Mouse (Mus musculus) kidney, adult 2 months (tissue): ENCODE data around the gene Cpa1. TPM values are rescaled to one million over a fixed set of nuclear protein-coding genes. Genes with fewer than 3 reads are reported as not detected.
A peak's percentile ranks its signal among the peaks of the same experiment; 100 is the strongest.

Source experiments
- DNase-seq: peaks from one replicate; pipeline ENCODE4 v3.0.0; 2021
- H3K27ac ChIP-seq: fragments of 200-500 bp; 2 replicates; pipeline ENCODE4 v1.5.1; 2012; ENCODE audit warnings: low read depth, low read length, control low read depth, inconsistent platforms; ENCODE audit not compliant: insufficient read depth
- H3K27me3 ChIP-seq: fragments of 200-500 bp; replicated peaks from 2 replicates; pipeline ENCODE4 v1.6.1; 2012; ENCODE audit warnings: mild to moderate bottlenecking, moderate library complexity, low read length, inconsistent platforms; ENCODE audit not compliant: control insufficient read depth, insufficient read depth
- H3K36me3 ChIP-seq: fragments of 200-500 bp; 2 replicates; pipeline ENCODE4 v1.6.1; 2012; ENCODE audit warnings: mild to moderate bottlenecking, moderate library complexity, low read length, inconsistent platforms; ENCODE audit not compliant: control insufficient read depth, insufficient read depth
- H3K4me1 ChIP-seq: fragments of 200-500 bp; 2 replicates; pipeline ENCODE4 v1.6.1; 2011; ENCODE audit warnings: low read length; ENCODE audit not compliant: control insufficient read depth, insufficient read depth
- H3K4me3 ChIP-seq: fragments of 200-500 bp; 2 replicates; pipeline ENCODE4 v1.5.1; 2011; ENCODE audit warnings: mild to moderate bottlenecking, low read depth, low read length, control low read depth; ENCODE audit not compliant: insufficient read depth
- CTCF ChIP-seq: fragments of 200-500 bp; conservative IDR thresholded peaks from 2 replicates; pipeline ENCODE4 v1.5.1; 2011; ENCODE audit warnings: low read depth, mild to moderate bottlenecking, control low read depth, low read length, moderate library complexity, mixed read lengths; ENCODE audit not compliant: insufficient read depth, insufficient read length
- POLR2A ChIP-seq: fragments of 200-500 bp; IDR thresholded peaks from one replicate; pipeline ENCODE4 v1.6.1; 2011; ENCODE audit warnings: low read depth, low read length, control low read depth
- WGBS: fragments of 180-500 bp; shearing (Covaris S2); methylation state at CpG from one replicate; pipeline ENCODE4 v1.1.7; 2018; 5-methylcytosine and 5-hydroxymethylcytosine counted together
- polyA plus RNA-seq: library from polyadenylated mRNA; depleted of rRNA; stranded (reverse); fragments of >200 nt; gene quantifications from 2 replicates; pipeline ENCODE4 v1.2.3, GENCODE M21; 2012

The Cpa1 gene
- polyA plus RNA-seq, 1 experiment = 0.11 TPM

DNA sequence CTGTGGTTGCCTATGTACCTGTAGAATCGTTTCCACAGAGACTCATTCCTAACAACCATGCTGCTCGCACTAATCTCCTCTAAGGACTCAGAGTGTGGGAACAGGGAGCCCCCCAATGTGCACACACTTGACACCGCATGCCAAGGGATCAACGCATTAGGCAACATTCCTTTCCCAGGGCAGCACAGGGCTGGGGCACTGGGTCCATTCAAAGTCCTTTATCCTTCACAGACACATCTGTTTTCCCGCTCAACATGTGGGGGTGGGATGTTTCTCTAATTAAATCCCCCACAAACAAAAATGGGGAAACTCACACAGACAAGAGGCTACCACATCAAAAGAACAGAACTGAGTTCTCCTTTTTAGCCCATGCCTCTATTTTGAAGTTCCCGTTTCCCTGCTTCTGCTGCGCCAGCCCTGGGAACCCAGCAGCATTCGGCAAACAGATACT is 22.5 kb upstream of the Cpa1 start:
- no peaks in the 10 kb centered on the region for H3K4me1 ChIP-seq
- H3K4me3 ChIP-seq = no peak overlapping the region
- H3K27ac ChIP-seq = no peak overlapping the region
- no peak for TF ChIP-seq CTCF
- no peak for TF ChIP-seq POLR2A
- DNase-seq = no peak
- no peaks in the 10 kb centered on the region for H3K27me3 ChIP-seq
- H3K36me3 ChIP-seq = no peaks in the 10 kb centered on the region
- 39% methylated on average over 8 of the region's 8 CpGs for WGBS

DNA sequence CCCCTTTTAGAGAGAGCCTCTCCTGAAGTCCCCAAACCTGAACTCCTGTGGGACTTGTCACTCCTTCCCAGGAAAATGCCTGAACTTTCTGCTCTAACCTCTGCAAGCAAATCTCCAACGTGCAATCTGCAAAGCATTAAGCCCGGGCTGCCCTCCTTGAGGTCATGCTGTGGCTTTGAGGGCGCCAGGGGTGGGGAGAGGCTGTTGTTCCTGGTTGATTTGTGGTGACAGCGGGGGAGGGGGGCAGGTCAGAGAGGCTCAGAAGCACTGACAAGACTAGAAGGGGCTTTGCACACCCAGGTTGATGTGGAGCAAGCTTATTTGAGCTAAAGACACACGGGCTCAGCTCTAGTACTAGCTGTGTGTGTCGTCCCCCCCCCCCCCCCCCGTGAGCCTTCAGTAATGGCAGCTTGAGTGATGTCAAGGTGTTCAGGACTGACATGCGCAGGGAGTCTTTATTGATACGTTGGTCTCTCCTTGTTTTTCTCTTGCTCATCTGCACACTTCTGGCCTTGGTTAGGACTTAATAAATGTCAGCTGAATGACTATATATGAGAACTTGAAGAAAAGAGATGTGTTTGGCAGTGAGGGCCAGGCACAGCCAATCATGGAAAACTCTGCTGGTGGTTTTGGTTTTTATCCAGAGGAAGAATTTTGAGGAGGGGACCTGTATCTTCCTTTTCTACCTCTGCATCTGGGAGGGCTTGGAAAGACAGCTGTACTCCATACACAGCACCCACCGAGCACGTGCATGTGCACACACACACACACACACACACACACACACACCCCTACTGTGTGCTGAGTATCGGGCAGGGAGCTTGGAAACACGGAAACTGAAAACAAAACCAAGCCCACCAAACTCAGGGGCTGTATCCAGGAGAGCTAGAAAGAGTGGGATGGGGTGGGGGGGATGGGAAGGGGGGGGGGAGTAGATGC is 21.7 kb upstream of the Cpa1 start:
- Histone ChIP-seq H3K4me3 (no peak overlapping the region), H3K27me3 (no peaks in the 10 kb centered on the region), H3K4me1 (no peaks in the 10 kb centered on the region), H3K27ac (no peak overlapping the region), H3K36me3 (no peaks in the 10 kb centered on the region)
- TF ChIP-seq CTCF (no peak), POLR2A (no peak)
- 25% methylated on average over 13 of the region's 13 CpGs for WGBS
- peak; percentile 16 for DNase-seq

DNA sequence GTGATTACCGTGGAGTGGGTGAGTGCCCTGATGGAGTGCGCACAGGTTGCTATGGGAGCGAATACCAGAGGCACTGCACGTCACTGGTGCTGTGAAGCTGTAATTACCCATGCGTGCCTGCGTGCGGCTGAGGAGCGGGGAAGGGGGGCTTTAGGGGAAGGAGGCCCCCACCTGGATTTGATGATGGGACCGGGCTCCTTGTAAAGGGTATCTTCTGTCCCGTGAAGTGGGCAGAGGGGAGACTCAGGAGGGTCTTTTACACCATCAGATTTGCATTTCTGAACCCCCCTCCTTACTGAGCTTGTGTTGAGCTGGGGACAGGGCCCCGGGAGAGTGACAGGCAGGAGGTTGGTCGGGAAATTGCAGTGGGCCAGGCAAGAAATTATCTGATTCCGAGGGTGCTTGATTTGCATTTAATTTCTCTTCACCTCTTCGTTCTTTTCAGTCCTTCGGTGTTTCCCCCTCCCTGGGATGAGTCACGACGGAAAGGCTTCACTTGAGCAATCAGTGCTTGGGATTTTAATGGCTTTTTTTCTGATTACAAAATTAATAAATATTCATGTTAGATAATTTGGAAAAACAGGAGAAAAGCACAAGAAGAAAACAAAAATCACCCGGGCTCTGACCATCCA is 20.9 kb upstream of the Cpa1 start:
- TF ChIP-seq POLR2A (no peak), CTCF (no peak)
- Histone ChIP-seq H3K27ac (no peak overlapping the region), H3K36me3 (no peaks in the 10 kb centered on the region), H3K4me3 (no peak overlapping the region), H3K27me3 (no peaks in the 10 kb centered on the region), H3K4me1 (no peaks in the 10 kb centered on the region)
- 35% methylated on average over 18 of the region's 18 CpGs for WGBS
- DNase-seq = no peak

DNA sequence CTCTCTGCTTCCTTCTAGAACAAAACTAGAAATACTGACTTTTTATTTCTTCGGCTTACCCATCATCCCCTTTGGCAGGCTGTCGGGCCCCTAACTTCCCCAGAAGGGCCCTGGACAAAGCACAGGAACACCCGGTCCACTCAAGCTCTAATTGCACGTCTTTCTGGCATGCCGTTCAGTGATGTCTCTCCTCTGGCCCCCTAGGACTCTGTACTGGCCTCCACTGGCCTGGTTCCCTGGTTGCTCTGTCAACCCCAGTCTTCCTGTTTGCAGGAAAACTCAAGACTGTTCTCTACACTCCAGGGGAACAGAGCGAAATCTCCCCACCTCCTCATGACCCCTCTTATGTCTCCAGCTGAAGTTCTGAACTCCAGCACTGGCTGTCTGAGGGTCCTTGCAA is 20.3 kb upstream of the Cpa1 start:
- Histone ChIP-seq H3K4me3 (no peak overlapping the region), H3K4me1 (no peaks in the 10 kb centered on the region), H3K27me3 (no peaks in the 10 kb centered on the region), H3K36me3 (no peaks in the 10 kb centered on the region), H3K27ac (no peak overlapping the region)
- no peak for TF ChIP-seq CTCF
- TF ChIP-seq POLR2A = no peak
- WGBS = 61% methylated on average over 6 of the region's 6 CpGs
- no peak for DNase-seq

DNA sequence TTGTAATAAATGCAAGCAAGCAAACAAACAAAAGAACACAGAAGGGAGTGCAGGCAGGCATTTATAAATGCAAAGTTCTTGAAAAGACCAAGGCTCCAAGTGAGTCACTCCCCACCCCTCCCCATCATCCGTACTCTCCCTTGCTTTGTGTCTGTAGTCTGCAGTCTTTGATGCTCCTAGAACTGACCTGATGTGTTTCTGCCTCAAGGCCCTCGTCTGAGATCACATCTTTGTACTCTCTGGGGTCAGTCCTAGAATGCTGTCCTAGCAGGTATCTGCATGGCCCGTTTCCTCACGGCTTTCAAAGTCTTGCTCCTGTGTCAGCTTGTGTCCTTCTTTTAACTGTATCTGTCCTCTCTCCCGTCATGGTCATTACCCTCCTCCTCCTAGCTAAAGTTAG is 19.4 kb upstream of the Cpa1 start:
- DNase-seq = no peak
- 85% methylated on average over 5 of the region's 5 CpGs for WGBS
- Histone ChIP-seq H3K36me3 (no peaks in the 10 kb centered on the region), H3K27me3 (no peaks in the 10 kb centered on the region), H3K4me3 (no peak overlapping the region), H3K4me1 (no peaks in the 10 kb centered on the region), H3K27ac (no peak overlapping the region)
- TF ChIP-seq POLR2A (no peak), CTCF (no peak)

DNA sequence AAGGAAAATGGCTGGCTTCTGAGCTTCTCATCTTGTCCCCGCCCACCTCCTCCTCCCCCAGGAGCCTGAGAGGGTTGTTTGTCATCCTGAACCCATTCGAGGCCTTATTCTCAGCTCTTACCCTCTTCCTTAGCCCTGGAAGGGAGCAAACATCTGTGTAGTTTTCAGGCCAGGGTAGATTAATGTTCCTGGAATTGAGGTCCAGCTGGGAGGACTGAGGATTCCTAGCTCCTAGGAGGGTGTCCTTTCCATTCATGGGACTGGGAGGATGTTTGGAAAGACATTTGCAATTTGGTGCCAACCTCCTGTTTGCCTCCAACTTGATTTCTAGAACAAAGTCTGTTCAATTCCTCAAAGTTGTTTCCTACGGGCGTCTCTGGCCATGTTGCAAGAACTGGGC is 18.4 kb upstream of the Cpa1 start:
- no peaks in the 10 kb centered on the region for H3K27me3 ChIP-seq
- H3K4me3 ChIP-seq = no peak overlapping the region
- no peaks in the 10 kb centered on the region for H3K4me1 ChIP-seq
- DNase-seq = no peak
- H3K36me3 ChIP-seq = no peaks in the 10 kb centered on the region
- WGBS = 84% methylated on average over 4 of the region's 4 CpGs
- no peak overlapping the region for H3K27ac ChIP-seq
- TF ChIP-seq CTCF (no peak), POLR2A (no peak)

DNA sequence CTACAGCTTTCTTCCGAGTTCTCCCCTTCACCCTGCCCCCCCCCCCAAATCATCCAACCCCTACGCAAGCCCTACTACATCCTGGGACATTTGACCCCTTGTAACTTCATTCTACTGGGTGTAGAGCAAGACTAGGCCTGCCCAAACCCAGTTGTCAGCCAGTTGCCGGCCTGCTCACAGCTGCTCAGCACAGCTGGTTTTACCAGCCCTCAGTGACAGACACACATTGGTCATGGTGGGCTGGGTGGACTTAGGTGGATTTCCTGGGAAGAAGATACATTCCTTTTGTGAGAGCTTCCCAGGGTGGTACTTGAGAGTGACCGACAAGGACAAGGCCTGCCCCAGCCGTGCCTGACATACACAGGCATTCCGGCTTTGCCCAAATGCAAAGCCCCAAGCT is 18.0 kb upstream of the Cpa1 start:
- no peak for DNase-seq
- Histone ChIP-seq H3K4me3 (no peak overlapping the region), H3K36me3 (no peaks in the 10 kb centered on the region), H3K27me3 (no peaks in the 10 kb centered on the region), H3K4me1 (no peaks in the 10 kb centered on the region), H3K27ac (no peak overlapping the region)
- WGBS = 91% methylated on average over 6 of the region's 6 CpGs
- TF ChIP-seq POLR2A (no peak), CTCF (no peak)
